Mouse (Mus musculus) thymus, adult 2 months (tissue): ENCODE data around the gene Tmem150b.

Experiments used
- CTCF ChIP-seq: fragments of 200-500 bp; IDR thresholded peaks from 2 replicates; pipeline ENCODE4 v1.5.1; 2012; ENCODE audit warnings: mild to moderate bottlenecking, control low read depth, low read length, moderate library complexity, borderline replicate concordance; ENCODE audit not compliant: control insufficient read depth, poor library complexity, insufficient read depth; ENCODE audit errors: extremely low read depth
- POLR2A ChIP-seq: fragments of 200-500 bp; IDR thresholded peaks from 2 replicates; pipeline ENCODE4 v1.6.1; 2012; ENCODE audit warnings: mild to moderate bottlenecking, low read length, control low read depth, moderate library complexity; ENCODE audit not compliant: control insufficient read depth, poor library complexity, insufficient read depth; ENCODE audit errors: extremely low read depth

GRCm38 (mm10) chr7:4746326-4746980, 21.4 kb upstream of the Tmem150b start:
- no peak for TF ChIP-seq CTCF
- no peak for TF ChIP-seq POLR2A
